Comparison of ENCODE assay signal across 26 mouse cellular contexts in the genomic region with DNA sequence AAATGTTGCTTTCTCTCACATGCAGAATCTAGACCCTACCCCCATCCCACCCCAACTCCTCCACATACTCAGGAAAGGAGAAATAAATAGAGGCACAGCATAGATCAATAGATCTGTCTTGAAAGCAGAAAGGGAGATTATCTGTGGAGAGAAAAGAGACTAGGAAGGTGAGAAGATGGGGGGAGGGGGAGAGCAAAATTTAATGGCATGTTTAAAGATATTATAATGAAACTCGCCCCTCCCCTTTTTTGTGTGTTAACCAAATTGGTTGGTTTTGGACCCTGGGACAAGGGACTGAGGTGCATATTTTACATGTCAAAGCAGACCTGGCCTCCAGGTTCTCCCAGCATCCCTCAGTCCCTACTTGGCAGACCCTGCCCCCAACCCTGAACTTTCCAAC.
"Had no signal": no experiment of that assay in that cellular context is flagged by ENCODE, and none has a peak within 500 bp of the region (broad histone marks: within the 10 kb centered on the region; RNA-seq: fewer than 3 reads in every experiment).

No protein-coding gene starts in this region.

- H3K4me1 ChIP-seq: embryonic facial prominence, embryonic 10.5 days; embryonic facial prominence, embryonic 12.5 days; embryonic facial prominence, embryonic 13.5 days; embryonic facial prominence, embryonic 15.5 days; forebrain, embryonic 15.5 days had no signal

- H3K4me2 ChIP-seq: embryonic facial prominence, embryonic 12.5 days; embryonic facial prominence, embryonic 13.5 days; embryonic facial prominence, embryonic 15.5 days; forebrain, embryonic 12.5 days; forebrain, embryonic 13.5 days; forebrain, embryonic 15.5 days had no signal

- H3K9me3 ChIP-seq: embryonic facial prominence, embryonic 10.5 days; embryonic facial prominence, embryonic 12.5 days; embryonic facial prominence, embryonic 13.5 days; embryonic facial prominence, embryonic 15.5 days; forebrain, embryonic 12.5 days; forebrain, embryonic 13.5 days; forebrain, embryonic 15.5 days had no signal

- H3K27me3 ChIP-seq: embryonic facial prominence, embryonic 12.5 days; embryonic facial prominence, embryonic 13.5 days; embryonic facial prominence, embryonic 15.5 days; forebrain, embryonic 12.5 days; forebrain, embryonic 13.5 days; forebrain, embryonic 15.5 days had no signal

- H3K36me3 ChIP-seq: embryonic facial prominence, embryonic 10.5 days; embryonic facial prominence, embryonic 12.5 days; embryonic facial prominence, embryonic 13.5 days; embryonic facial prominence, embryonic 15.5 days; forebrain, embryonic 10.5 days; forebrain, embryonic 12.5 days; forebrain, embryonic 15.5 days had no signal

- H3K27ac ChIP-seq: embryonic facial prominence, embryonic 10.5 days; embryonic facial prominence, embryonic 12.5 days; embryonic facial prominence, embryonic 13.5 days; embryonic facial prominence, embryonic 15.5 days; forebrain, embryonic 10.5 days; forebrain, embryonic 12.5 days; forebrain, embryonic 13.5 days; forebrain, embryonic 15.5 days; gastrocnemius, adult 2 months; heart, adult 2 months had no signal

- H3K9ac ChIP-seq: embryonic facial prominence, embryonic 12.5 days; embryonic facial prominence, embryonic 13.5 days; embryonic facial prominence, embryonic 15.5 days; forebrain, embryonic 12.5 days; forebrain, embryonic 13.5 days; forebrain, embryonic 15.5 days; forebrain, postnatal 0 days had no signal

- H3K4me3 ChIP-seq: embryonic facial prominence, embryonic 10.5 days; embryonic facial prominence, embryonic 12.5 days; embryonic facial prominence, embryonic 13.5 days; embryonic facial prominence, embryonic 15.5 days; erythroblast, embryonic 14.5 days; forebrain, embryonic 10.5 days; forebrain, embryonic 12.5 days; forebrain, embryonic 13.5 days; forebrain, embryonic 15.5 days; gastrocnemius, adult 2 months; heart, adult 2 months had no signal

- DNase-seq: cerebellum, adult 9-11 months; cerebellum, postnatal 10 days; cerebellum, postnatal 14 days; cerebellum, postnatal 25 days; cerebellum, postnatal 36 days; embryo, embryonic 11 days; forebrain, postnatal 0 days; gastrocnemius, adult 2 months; gastrocnemius, postnatal 10 days; gastrocnemius, postnatal 14 days; gastrocnemius, postnatal 25 days; gastrocnemius, postnatal 36 days; heart, adult 11 months; heart, adult 18-20 months; heart, adult 2 months had no signal

- ATAC-seq: forebrain, embryonic 13.5 days; forebrain, embryonic 14.5 days; forebrain, embryonic 15.5 days; forebrain, embryonic 16.5 days; forebrain, postnatal 0 days had no signal
